Mouse (Mus musculus): Measurements from ENCODE around the gene Abr.

The Abr gene

DNA sequence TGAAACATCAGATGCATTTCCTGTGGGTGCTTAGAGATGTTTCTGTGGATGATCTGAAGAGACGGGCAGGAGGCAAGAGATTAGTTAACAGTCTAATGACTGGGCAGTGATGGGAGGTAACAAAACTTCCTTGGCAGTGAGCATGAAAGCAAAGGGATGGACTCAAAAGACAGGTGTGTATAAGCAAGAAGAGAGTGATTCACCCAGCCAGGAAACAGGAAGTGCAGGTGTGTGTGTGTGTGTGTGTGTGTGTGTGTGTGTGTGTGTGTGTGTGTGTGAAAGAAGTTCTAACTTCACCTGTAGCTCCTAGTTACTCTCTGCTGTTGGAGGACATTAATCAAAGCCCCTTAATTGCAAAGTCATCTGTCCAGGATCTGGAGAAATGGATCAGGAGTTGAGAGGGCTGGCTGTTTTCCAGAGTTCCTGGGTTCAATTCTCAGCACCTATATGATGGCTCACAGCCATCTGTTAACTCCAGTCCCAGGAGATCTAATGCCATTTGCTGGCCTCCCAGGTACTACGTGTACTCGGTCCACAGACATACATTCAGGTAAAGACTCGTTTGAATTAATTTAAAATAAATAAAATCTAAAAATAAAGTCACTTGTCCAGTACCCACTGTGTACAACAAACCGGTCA lies 216.4 kb downstream of the Abr start:
- no peak for DNase-seq (ENCODE audit: low spot score)

DNA sequence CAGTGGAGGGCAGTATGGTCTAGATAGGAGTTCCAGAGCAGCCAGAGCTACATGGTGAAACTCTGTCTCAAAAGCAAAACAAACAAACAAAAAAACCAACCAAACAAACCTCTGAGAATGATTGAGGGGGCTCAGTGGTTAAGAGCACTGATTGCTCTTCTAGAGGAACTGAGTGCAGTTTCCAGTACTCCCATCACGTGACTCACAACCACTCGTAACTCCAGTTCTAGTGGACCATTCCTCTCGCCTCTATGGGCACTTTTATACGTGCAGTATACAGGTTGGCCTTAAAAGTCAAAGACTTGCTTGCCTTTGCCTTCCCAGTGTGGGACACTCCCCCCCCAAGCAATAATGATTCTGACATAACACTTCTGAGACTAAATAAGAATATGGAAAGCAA lies 217.0 kb downstream of the Abr start:
- DNase-seq (ENCODE audit: low spot score), result no peak

DNA sequence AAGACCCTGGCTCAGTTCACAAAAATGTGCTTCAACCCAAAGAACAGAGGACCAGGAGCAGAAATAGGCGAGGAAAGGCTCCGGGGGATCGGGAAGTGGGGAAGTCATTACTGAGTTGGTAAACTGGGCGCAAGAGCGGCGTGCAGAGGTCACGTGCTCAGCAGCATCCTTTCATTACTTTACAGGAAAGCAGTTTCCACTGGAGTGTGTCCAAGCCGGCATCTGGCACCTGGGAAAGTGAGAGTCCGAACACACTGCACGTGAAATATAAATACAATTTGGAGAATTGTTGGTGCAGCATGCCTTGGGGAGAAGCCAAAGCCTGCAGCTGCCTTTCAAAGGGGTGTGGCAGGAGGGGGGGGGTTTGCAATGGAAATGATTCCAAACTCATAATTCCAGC lies 220.7 kb downstream of the Abr start:
- no peak for DNase-seq (ENCODE audit: low spot score)

DNA sequence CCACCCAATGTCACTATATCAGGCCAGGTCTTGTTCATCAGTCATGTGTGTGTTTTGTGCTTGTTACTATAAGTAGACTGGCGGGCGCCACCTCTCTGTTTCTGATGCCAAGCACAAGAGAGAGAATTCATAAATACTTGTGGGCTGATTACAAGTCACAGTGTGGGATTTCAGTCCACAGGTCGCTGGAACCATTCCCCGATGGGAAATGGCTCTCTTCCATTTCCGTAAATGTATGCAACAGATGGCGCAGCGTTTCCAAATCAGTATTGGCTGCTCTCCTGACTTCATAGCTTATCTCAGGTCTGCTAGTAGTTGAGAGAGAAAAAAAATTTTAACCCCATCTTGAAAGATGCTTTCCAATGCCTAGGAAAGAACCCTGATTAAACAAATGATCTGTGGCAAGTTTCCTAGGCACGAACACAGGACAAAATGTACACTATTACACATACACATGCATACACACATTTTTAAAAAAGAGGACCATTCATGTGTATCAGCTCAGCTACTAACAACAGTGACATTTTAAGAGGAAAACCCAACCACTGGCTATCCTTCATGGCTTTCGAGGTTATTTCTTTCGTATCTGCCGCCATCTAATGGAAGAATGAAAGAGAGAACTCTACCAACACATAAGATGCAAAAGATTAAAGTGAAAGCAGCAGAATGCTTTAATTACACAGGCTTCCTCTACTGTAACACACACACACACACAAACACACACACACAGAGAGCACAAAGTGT lies 222.4 kb downstream of the Abr start:
- DNase-seq (ENCODE audit: low spot score), result peak; percentile 14

DNA sequence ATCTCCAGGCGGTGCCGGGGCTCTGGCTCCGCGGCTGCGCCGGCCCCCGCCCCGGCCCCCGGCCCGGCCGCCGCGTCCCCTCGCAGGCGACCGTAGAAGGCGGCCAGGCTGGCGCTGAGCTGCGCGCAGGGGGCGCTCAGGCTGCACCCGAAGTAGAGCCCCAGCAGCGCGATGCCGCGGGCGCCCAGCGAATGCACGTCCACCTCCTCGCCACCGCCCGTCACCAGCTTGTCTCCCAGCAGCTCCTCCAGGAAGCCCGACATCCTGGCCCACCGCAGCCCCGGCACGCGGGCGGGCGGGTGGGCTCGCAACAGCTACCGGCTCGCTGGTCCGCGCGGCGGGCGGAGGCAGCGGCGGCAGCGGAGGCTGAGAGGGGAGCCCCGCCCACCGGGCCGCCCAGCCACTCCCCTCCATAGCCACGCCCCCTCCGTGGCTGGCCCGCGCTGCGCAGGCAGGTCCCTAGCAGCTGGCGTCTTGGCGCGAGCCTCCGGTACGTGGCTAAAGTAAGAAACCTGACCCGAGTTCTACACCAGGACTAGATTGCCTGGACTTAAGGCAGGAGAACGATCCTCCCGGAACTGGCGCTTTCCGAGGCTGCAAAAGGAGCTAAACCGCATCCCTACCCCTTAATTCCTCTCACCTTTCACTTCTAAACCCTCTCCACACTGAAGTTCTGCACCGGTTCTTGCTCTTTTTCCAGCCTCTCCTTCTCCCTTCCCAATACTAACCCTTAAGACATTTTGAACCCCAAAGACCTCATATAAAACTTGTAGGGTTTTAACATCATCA lies 223.1 kb downstream of the Abr start, which contains the start of gene Nxn:
Nxn (minus strand) TSS at position 343 of the 789 bp plus-strand sequence.
- peak; percentile 89 for DNase-seq (ENCODE audit: low spot score)

DNA sequence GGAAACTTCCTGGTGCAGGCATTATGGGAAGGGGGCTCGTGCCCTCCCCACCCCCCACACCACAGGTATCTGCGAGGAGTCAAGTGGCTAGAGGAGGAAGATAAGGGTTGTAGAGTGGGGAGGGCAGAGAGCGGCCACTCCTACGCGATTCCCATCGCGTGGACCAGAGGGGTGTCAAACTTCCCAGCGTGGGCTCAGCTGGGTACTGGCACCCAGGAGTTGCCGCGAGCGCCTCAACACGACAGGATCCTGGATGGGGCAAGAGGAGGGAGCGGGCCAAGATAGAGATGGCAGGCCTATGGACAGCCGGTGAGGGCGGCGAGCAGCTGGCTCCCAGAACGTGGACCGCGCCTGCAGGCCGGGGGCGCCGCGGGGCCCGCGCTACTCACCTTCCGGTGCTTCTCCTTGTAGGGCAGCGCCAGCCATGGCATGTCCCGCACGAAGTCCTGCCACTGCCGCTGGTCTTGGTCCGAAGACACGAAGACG lies 223.8 kb downstream of the Abr start:
- DNase-seq (ENCODE audit: low spot score), result no peak

DNA sequence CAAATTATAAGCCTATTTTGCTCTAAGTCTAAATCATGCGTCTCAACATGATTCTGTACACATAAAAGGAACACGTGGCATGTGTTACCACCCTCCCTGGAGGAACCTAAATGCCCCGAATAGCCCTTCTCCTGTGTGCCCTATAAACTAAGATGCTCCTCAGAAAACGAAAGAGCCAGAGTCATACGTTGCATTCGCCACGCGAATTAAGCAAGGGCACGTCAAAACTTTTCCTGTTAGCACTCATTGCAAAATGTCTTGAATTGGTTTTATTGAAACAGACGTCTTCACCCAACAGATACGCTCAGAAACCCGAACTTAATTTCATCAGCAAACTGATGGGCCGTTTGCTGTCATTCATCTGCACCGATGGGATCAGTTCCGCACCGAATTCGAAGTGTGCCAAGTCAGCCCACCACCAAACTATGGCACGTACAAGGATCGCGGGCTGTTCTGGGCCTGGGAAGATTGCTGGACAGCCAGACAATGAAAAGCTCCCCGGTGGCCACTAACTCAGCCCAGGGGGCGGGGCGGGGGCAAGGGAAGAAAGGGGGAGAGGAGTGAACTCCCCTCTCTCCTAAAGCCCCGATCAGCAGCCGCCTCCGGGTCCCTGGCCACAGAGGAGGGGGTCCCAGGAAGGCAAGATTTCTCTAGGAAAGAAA lies 224.3 kb downstream of the Abr start:
- DNase-seq (ENCODE audit: low spot score), result no peak

DNA sequence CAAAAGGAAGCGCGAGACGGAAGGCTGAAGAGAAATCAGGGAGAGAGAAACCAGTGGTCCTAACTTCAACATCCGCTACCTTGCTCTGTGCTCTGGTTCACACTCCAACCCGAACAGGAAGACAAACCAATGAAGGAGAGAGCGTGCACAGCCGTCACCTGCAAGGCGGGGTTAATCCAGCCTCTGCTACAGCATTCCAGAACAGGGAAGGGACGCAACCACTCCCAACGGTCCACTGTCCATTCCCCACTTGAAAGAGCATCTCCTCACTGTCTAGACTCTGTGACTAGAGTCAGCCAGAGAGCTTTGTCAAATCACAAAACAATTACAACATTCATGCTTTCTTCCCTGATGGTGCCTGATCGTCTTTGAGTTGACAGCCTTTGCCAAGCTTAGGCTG lies 229.1 kb downstream of the Abr start:
- DNase-seq (ENCODE audit: low spot score), result no peak

DNA sequence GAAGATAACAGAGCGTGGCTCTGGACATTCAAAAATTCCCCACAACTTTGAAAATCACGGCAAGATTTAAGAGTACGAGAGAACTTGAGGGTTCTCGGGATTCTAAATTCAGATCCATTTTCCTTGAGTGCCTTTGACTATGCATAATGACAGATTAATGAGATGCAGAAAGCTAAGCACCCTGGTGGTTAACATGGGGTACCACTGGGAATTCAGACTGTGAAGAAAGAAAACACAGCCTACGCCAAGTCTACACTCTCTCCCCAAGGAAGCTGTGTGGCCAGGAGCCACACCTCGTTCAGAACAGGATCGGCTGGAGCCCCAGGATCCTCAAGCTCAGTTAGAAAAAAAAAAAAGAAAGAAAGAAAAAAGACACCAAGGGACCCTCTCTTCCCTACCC lies 229.6 kb downstream of the Abr start:
- DNase-seq (ENCODE audit: low spot score), result no peak

DNA sequence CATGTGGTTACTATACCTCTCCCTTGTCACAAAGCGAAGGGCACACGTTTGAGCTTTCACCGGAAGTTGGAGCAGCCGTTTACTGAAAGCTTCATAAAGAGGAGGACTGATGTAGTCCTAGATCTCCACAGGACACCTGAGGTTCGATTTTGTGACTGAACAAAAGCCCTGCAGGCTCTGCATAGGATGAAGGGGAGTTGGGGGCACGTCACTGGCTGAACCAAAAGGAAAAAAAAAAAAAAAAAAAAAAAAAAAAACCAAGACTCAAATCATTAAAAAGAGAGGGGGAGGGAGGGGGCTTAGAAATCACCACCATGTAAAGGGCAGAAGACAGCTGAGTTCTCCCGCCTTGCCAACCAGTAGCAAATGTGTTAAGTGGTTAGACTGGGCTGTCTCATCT lies 233.4 kb downstream of the Abr start:
- no peak for DNase-seq (ENCODE audit: low spot score)

DNA sequence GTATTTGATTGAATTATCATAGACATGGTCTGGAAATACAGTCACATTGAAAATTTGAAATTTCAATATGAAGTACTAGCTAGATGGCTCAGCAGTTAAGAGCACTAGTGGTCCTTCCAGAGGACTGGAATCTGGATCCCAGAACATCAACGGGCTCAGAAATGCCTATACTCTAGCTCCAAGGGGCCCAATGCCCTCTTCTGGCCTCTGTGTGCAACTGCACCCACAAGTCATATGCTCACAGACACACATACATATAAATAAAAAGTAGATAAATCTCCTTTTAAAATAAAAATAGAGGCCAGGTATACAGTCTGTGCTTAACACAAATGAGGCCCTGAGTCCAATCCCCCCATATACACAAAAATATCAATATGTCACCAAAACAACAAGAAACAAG lies 235.0 kb downstream of the Abr start:
- no peak for DNase-seq (ENCODE audit: low spot score)

DNA sequence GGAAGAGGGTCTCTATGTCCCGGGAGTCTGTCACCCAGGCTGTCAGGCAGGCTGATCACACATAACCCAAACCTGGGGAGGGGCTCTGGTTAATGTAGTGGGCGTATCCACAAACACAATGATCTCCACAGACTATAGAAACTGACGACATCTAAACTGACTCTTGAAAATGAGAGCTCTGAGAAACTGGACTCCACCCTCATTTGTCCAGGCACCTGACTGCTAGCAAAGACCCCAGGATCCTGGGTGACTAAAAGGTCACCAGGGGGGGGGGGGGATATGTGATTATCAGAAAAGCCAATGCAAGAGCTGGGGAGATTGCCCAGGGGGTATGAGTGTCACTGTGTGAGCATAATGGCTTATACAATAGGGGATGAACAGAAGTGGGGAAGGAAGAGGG lies 236.4 kb downstream of the Abr start:
- DNase-seq (ENCODE audit: low spot score), result no peak

DNA sequence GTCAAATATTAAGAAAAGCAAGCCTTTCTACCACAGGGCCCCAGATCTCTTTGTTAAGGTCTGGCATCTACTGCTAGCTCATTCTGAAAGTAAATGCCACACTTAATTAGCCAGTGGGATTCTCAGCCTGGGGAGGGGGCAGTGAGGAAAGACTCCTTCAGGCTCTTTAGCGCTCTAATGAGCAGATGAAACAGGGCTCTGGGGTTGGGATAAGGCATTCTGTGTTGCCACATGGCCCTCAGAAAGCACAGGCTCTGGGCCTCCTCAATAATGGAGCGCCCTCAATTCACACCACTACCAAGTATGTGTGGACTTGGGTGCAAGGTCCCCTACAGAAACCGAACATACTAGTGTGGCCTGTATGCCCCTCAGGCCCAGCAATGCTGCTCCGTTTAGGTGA lies 237.1 kb downstream of the Abr start:
- no peak for DNase-seq (ENCODE audit: low spot score)

DNA sequence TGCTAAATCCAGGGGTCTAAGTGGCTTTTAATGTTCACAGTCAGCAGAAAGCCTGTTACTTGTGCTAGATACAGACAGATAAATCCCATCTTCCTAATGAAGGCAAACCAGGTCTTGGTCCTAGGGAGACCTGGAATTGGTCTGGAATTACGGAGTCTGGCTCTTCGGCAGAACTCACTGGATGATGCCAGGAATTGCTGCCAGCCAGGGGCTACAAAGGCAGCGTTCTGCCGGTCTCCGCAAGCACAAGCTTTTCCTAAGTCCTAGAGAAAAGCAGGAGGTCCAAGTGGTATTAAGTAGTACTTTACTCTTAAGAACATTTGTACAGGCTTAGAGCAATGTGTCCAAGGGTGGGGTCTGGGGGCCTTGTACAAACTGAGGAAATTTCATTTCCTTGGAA lies 237.8 kb downstream of the Abr start:
- DNase-seq (ENCODE audit: low spot score), result no peak

DNA sequence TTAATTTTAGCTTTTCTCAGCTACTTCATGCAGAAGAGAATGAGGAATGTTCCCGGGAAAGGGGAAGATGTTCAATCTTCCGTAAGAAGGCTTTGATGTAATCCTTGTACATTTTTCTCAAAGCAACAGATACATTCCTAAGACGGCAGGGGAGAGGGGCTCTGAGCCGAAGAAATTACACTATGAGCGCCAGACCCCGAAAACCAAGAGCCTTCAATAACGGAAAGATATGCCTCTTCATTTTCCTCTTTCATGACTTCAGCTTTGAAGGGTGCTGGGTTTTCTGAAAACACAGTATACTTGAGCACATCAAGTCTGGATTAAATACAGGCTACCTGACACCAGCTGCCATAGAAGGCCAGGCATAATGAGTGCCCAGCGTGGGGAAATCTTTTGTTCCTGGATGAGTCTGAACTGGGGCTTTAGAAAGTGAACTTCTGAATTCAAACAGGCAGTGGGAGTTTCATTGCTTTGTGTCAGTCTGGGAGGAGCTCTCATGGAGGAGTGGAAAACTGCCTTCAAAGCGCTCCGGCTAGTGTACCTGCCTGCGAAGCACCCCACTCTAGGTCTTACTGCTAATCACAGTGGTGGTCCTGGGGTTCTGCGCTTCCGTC lies 239.3 kb downstream of the Abr start:
- DNase-seq (ENCODE audit: low spot score), result no peak

DNA sequence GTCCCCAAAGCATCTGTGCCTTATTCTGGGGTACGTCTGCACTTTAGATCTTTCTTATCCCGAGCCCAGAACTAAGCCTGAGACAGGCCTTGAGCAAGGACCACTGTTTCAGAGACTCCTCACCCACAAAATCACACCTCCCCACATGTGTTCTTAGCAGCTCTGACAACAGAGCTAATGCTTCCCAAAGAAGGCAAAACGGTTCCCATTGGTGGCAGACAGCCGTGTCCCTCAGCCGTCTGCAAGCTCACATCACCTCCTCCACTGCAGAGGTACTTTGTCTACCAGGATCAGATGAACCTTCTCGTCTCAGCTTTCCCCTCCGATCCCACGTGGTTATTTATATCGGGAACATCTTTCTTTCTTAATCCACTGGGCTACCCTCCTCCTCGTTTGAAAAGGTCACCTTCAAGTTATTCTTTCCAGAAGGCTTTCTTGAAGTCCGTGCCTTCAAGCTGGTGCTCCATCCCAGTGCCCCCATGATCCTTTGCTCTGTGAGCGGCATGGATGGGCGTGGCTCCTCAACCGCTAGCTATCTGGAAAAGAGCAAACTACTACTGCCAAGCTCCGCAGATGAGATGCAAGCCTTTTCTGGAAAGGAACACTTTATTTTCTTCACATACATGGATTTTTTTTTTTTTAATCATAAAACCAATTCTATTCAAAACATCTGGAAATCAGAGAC lies 240.8 kb downstream of the Abr start:
- DNase-seq (ENCODE audit: low spot score), result no peak

DNA sequence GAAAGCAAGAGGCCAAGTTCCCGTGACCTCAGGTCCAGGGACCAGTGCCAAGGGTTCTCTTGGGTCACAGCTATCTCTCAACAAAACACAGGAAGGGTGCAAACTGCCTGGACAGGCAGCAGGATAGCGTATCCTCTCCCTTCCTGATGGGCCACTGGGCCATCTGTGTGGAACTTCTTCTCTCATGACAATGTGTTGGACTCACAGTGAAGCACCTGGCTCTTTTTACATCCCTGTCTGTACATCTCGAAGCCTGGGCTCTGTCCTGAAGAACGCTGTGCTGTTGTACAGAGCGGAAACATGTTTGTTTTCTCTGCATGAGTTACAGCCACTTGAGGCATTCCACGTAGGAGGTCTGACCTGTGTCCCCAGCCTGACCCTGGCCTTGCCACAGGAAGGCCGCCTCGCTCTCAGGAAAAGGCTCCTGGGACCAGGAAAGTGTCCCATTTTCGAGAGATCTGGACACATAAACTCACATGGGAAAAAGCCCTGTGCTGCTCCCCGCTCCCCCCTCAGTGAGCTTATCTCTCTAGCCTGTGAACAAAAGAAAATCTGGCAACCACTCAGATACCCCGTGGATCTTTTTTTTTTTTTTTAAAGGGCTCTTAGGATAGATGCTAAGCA lies 242.1 kb downstream of the Abr start:
- DNase-seq (ENCODE audit: low spot score), result no peak

DNA sequence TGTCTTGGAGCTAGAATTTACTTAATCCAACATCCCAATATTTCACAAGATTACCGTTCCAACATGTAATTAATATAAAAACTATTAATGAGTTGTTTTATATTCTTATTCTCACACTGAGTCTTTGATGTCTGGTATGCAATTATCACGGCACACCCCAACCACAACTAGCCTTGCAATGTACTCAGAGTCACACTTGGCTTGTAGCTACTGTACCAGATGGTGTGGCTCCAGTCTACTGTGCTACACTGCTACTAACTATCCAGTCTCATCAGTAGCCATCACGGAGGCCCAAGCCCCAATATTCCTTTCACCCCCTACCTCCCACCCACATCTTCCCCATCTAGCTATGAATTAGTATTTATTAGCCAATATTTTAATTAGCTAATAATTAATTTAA lies 245.7 kb downstream of the Abr start:
- DNase-seq (ENCODE audit: low spot score), result no peak

DNA sequence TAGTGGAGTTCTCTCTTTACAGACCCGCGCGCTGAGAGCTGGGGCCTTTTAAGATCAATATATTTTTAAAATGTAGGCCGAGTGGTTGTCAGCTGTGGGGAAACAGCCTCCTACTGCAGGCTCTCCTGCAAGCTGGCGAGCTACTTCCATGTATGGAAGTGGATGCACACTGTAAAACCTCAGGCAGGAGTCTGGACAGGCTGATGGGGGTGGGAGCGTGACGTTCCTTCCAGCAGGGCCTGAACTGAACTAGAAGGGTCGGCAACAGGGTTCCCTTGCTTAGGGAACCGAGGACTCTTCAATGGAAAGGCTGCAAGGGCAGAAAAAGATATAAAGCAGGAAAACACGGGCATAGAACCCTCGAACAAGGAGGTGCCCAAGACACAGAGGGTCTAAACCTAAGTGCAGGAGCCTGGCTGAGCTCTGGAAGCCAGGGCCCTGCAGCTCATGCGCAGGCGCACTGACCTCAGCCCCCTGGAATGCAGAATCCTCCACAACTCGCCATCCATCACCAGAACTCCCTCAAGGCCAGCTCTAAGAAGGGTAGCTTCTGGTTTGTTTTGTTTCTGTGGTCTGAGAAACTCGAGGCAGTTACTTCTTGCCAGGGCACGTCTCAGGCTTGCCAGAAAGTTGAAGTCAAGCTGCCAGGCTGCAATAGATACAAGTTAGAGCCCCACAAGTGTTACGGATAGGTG lies 247.5 kb downstream of the Abr start:
- no peak for DNase-seq (ENCODE audit: low spot score)

DNA sequence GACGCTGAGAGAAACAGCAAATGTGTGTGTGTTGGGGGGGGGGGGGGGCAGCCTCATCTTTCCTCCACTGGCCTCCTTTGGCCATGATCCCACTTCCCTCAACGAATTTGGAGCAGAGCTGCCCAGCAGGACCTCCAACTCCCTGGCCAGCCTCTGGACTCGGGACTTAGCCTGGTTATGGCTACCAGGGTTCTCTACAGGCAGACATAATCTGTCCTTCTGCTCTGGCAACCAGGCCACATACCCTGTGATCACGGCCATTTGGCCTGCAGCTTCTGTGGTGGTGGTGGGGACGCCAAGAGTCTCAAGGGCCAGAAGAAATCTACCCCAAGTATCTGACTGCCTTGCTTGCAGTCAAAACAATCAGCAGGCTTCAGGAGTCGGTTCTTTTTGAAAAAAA lies 249.6 kb downstream of the Abr start:
- DNase-seq (ENCODE audit: low spot score), result no peak

All from spleen, adult 12 weeks (tissue).